Mouse (Mus musculus) hematopoietic stem cell, adult 5-6 weeks (primary cell): ENCODE measurements at regions not wholly inside any gene's neighbourhood (a gene's known extent, or its start where the extent isn't known, plus 50 kb on each side); places are given as distances from the start of the nearest gene placed in this dataset.
A peak's percentile ranks its signal among the peaks of the same experiment; 100 is the strongest.

Source experiments
- ATAC-seq, 2 experiments: fragments of 125-278 bp in 1 of 2; replicated peaks in 1 of 2; 2 replicates each; pipeline ENCODE4 v1.8.0; 2016 to 2017; ENCODE audit warnings: inconsistent platforms in 2 of 2, mild to moderate bottlenecking in 2 of 2, moderate number of reproducible peaks in 2 of 2, low read depth in 1 of 2, moderate TSS enrichment in 1 of 2; ENCODE audit not compliant: low FRiP score in 2 of 2, poor library complexity in 2 of 2, severe bottlenecking in 2 of 2, insufficient read depth in 1 of 2, low TSS enrichment in 1 of 2

- ATAC-seq, result peak; percentile 60 to 69; a peak in 2 of 4 replicates
Observed at GRCm38 (mm10) chr3:36743399-36743798, 53.4 kb upstream of the Trpc3 start.

GRCm38 (mm10) chr3:36754358-36754950 is 64.5 kb upstream of the Trpc3 start:
- ATAC-seq, result peak in 1 of 2 experiments; percentile 17; a peak in 1 of 4 replicates

- no peak for ATAC-seq
Observed at GRCm38 (mm10) chr3:36762065-36762653, 72.2 kb upstream of the Trpc3 start.

GRCm38 (mm10) chr3:36762847-36763246 is 72.9 kb upstream of the Trpc3 start:
- ATAC-seq, result no peak

- no peak for ATAC-seq
Observed at GRCm38 (mm10) chr3:36764741-36765140, 74.8 kb upstream of the Trpc3 start.

GRCm38 (mm10) chr3:36770096-36770495 is 80.1 kb upstream of the Trpc3 start:
- no peak for ATAC-seq

GRCm38 (mm10) chr3:36771011-36771410 is 81.0 kb upstream of the Trpc3 start:
- no peak for ATAC-seq

- no peak for ATAC-seq
Observed at GRCm38 (mm10) chr3:36774023-36774422, 84.1 kb upstream of the Trpc3 start.

GRCm38 (mm10) chr3:36778448-36778847 is 84.5 kb upstream of the 4932438A13Rik start:
- ATAC-seq, result no peak

- ATAC-seq, result no peak
Observed at GRCm38 (mm10) chr3:36786581-36786980, 76.3 kb upstream of the 4932438A13Rik start.

GRCm38 (mm10) chr3:36790245-36790644 is 72.7 kb upstream of the 4932438A13Rik start:
- ATAC-seq, result no peak

GRCm38 (mm10) chr3:36797025-36797424 is 65.9 kb upstream of the 4932438A13Rik start:
- no peak for ATAC-seq

GRCm38 (mm10) chr3:36798160-36798823 is 64.6 kb upstream of the 4932438A13Rik start:
- no peak for ATAC-seq

- no peak for ATAC-seq
Observed at GRCm38 (mm10) chr3:36810528-36810927, 52.4 kb upstream of the 4932438A13Rik start.
